Mouse (Mus musculus): ENCODE results near the gene 6430531B16Rik. TPM values are rescaled to one million over a fixed set of nuclear protein-coding genes. Genes with fewer than 3 reads are reported as not detected.

Gene 6430531B16Rik
- total and polyA plus RNA-seq, 3 experiments, result 0.13 TPM; not detected in 2

DNA sequence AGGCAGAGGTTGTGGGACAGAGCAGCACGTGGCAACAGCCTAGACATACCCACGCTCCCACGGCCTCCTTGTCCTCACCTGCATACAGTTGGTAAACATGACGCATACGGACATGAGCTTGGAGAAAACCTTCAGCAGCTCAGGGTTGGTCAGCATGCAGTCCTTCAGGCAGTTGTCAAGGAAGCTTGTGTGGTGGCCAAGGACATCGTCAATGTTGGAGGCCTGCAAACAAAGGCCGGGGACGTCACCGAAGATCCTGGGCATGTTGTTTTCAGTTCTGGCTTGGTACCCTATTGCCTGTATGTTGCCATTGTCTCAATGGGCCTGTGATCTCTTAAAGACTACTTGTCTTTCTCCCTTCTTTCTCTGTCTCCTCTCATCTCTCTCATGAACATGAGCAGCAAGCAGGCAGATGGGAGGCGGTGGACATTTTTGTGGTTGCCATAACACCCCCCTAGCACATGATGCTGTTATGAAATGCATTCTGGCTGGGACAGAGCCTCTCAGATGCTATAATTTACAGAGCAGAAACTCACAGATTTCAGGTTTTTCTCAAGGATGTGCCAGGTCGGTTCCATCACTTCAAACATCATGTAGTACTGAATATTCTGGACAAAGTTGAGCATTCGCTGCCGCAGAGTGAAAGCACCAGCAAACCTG lies 20.3 kb upstream of the 6430531B16Rik start:
- H3K9ac ChIP-seq (ENCODE audit: control insufficient read depth, low read depth, low read length, poor library complexity, severe bottlenecking), result no peak overlapping the region
- no peak overlapping the region for H3K27ac ChIP-seq (ENCODE audit: control insufficient read depth, low read depth, low read length)
- H3K79me2 ChIP-seq (ENCODE audit: control insufficient read depth, insufficient read depth, low read length, poor library complexity), result no peaks in the 10 kb centered on the region
- H3K36me3 ChIP-seq (ENCODE audit: control insufficient read depth in 1 of 2, insufficient read depth in 2 of 2, low read length in 2 of 2), result peaks cover 0 to 2% of the 10 kb centered on the region in 2 experiments; a peak in 2 of 4 replicates
- H3K4me3 ChIP-seq (ENCODE audit: control insufficient read depth in 1 of 2, insufficient read depth in 1 of 2, low read depth in 2 of 2, low read length in 2 of 2), result no peak overlapping the region
- DNase-seq (ENCODE audit: low read depth, low spot score), result no peak
- no peaks in the 10 kb centered on the region for H3K4me1 ChIP-seq (ENCODE audit: control insufficient read depth in 1 of 2, insufficient read depth in 2 of 2, low read length in 2 of 2)
- H3K27me3 ChIP-seq (ENCODE audit: control insufficient read depth in 1 of 2, insufficient read depth in 2 of 2, low read length in 2 of 2), result no peaks in the 10 kb centered on the region
- H3K9me3 ChIP-seq (replicated peaks; ENCODE audit: insufficient read depth, low read length), result no peaks in the 10 kb centered on the region
- TF ChIP-seq POLR2AphosphoS5 (IDR thresholded peaks at IDR 0.05; ENCODE audit: borderline replicate concordance, low read depth, low read length) (no peak), BHLHE40 (IDR thresholded peaks at IDR 0.05; ENCODE audit: borderline replicate concordance, low read depth, low read length) (no peak), MAFK (IDR thresholded peaks at IDR 0.05; ENCODE audit: borderline replicate concordance, low read depth, low read length) (no peak)

DNA sequence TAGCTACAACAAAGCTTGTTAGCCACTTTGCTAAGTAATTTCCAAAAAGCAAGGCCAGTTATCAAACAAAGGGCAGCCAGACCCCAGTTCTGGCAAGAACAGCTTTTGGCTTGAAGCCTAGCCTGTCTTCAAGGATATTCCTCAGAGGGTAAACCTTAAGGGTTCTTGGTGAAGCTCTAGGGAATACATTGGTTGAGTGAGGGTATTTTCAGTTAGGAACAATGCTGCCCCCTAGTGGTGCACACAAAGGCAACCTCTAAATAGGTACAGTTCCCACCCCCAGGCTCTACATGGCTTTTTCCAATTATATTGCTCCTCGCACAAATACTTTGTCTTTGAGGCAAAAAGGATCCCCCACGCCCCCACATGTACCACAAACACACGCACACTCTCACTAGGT lies 16.1 kb upstream of the 6430531B16Rik start:
- Histone ChIP-seq H3K27ac (ENCODE audit: control insufficient read depth, low read depth, low read length) (no peak overlapping the region), H3K4me1 (ENCODE audit: control insufficient read depth in 1 of 2, insufficient read depth in 2 of 2, low read length in 2 of 2) (no peaks in the 10 kb centered on the region), H3K4me3 (ENCODE audit: control insufficient read depth in 1 of 2, insufficient read depth in 1 of 2, low read depth in 2 of 2, low read length in 2 of 2) (no peak overlapping the region), H3K9me3 (replicated peaks; ENCODE audit: insufficient read depth, low read length) (no peaks in the 10 kb centered on the region), H3K9ac (ENCODE audit: control insufficient read depth, low read depth, low read length, poor library complexity, severe bottlenecking) (no peak overlapping the region), H3K27me3 (ENCODE audit: control insufficient read depth in 1 of 2, insufficient read depth in 2 of 2, low read length in 2 of 2) (no peaks in the 10 kb centered on the region), H3K36me3 (ENCODE audit: control insufficient read depth in 1 of 2, insufficient read depth in 2 of 2, low read length in 2 of 2) (peaks cover 0 to 2% of the 10 kb centered on the region in 2 experiments; a peak in 1 of 4 replicates), H3K79me2 (ENCODE audit: control insufficient read depth, insufficient read depth, low read length, poor library complexity) (no peaks in the 10 kb centered on the region)
- peak; percentile 77 for DNase-seq (ENCODE audit: low read depth, low spot score)
- TF ChIP-seq CTCF (IDR thresholded peaks at IDR 0.05 in 2 of 3, conservative IDR thresholded peaks at IDR 0.05 in 1 of 3; ENCODE audit: control insufficient read depth in 1 of 3, insufficient read depth in 1 of 3, low read depth in 2 of 3, low read length in 3 of 3, poor library complexity in 1 of 3, severe bottlenecking in 1 of 3), result peak; percentile 66 to 81 (median 78)
- TF ChIP-seq HCFC1 (IDR thresholded peaks at IDR 0.05; ENCODE audit: low read depth, low read length), result no peak
- no peak for TF ChIP-seq USF2 (IDR thresholded peaks at IDR 0.05; ENCODE audit: borderline replicate concordance in 1 of 2, insufficient read depth in 1 of 2, low read depth in 1 of 2, low read length in 2 of 2)
- TF ChIP-seq POLR2AphosphoS2 (IDR thresholded peaks at IDR 0.05; ENCODE audit: low read length), result no peak
- peak; percentile 54 for TF ChIP-seq ZC3H11A (IDR thresholded peaks at IDR 0.05; ENCODE audit: low read depth, low read length)
- TF ChIP-seq SMC3 (IDR thresholded peaks at IDR 0.05; ENCODE audit: low read depth, low read length), result peak; percentile 73
- no peak for TF ChIP-seq MAX (IDR thresholded peaks at IDR 0.05; ENCODE audit: low read length)
- peak; percentile 73 for TF ChIP-seq RAD21 (IDR thresholded peaks at IDR 0.05; ENCODE audit: low read depth, low read length)
- no peak for TF ChIP-seq MYB (IDR thresholded peaks at IDR 0.05; ENCODE audit: low read depth, low read length)
- TF ChIP-seq MXI1 (IDR thresholded peaks at IDR 0.05; ENCODE audit: low read depth, low read length), result no peak

DNA sequence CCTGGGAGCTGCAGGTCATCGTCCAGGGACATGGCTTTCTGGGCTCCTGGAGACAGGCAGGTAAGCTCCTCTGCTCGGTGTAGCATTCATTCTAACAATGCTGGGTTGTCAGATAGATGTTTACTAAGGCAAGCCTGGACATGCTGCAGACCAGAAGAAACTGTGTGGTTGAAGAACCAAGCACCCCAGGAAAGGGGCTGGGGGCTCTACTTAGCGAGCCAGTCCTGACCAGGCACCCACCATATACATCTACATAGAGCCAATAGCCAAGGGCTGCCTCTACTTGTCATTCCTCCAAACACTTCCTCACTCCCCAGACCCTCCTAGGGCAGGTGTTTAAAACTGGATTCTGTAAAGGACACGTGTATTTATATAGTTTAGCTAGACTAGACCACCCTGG lies 15.6 kb upstream of the 6430531B16Rik start:
- no peaks in the 10 kb centered on the region for H3K27me3 ChIP-seq (ENCODE audit: control insufficient read depth in 1 of 2, insufficient read depth in 2 of 2, low read length in 2 of 2)
- H3K4me3 ChIP-seq (ENCODE audit: control insufficient read depth in 1 of 2, insufficient read depth in 1 of 2, low read depth in 2 of 2, low read length in 2 of 2), result no peak overlapping the region
- H3K9ac ChIP-seq (ENCODE audit: control insufficient read depth, low read depth, low read length, poor library complexity, severe bottlenecking), result no peak overlapping the region
- peaks cover 0 to 2% of the 10 kb centered on the region in 2 experiments; a peak in 1 of 4 replicates for H3K36me3 ChIP-seq (ENCODE audit: control insufficient read depth in 1 of 2, insufficient read depth in 2 of 2, low read length in 2 of 2)
- TF ChIP-seq USF2 (IDR thresholded peaks at IDR 0.05; ENCODE audit: borderline replicate concordance in 1 of 2, insufficient read depth in 1 of 2, low read depth in 1 of 2, low read length in 2 of 2), result no peak
- no peak for TF ChIP-seq POLR2A (IDR thresholded peaks at IDR 0.05; ENCODE audit: control insufficient read depth in 1 of 2, insufficient read depth in 1 of 2, low read depth in 1 of 2, low read length in 2 of 2, poor library complexity in 1 of 2)
- no peak for TF ChIP-seq UBTF (IDR thresholded peaks at IDR 0.05; ENCODE audit: borderline replicate concordance, insufficient read depth, low read depth, low read length)
- no peak for TF ChIP-seq SMC3 (IDR thresholded peaks at IDR 0.05; ENCODE audit: low read depth, low read length)
- TF ChIP-seq TBP (IDR thresholded peaks at IDR 0.05; ENCODE audit: low read depth, low read length), result no peak
- no peak for TF ChIP-seq CHD2 (IDR thresholded peaks at IDR 0.05; ENCODE audit: low read length)
- no peak for TF ChIP-seq CTCF (IDR thresholded peaks at IDR 0.05 in 2 of 3, conservative IDR thresholded peaks at IDR 0.05 in 1 of 3; ENCODE audit: control insufficient read depth in 1 of 3, insufficient read depth in 1 of 3, low read depth in 2 of 3, low read length in 3 of 3, poor library complexity in 1 of 3, severe bottlenecking in 1 of 3)
- TF ChIP-seq ZKSCAN1 (IDR thresholded peaks at IDR 0.05; ENCODE audit: low read depth, low read length), result no peak
- TF ChIP-seq MXI1 (IDR thresholded peaks at IDR 0.05; ENCODE audit: low read depth, low read length), result no peak
- no peak for TF ChIP-seq POLR2AphosphoS5 (IDR thresholded peaks at IDR 0.05; ENCODE audit: borderline replicate concordance, low read depth, low read length)
- no peak for TF ChIP-seq ZC3H11A (IDR thresholded peaks at IDR 0.05; ENCODE audit: low read depth, low read length)
- H3K79me2 ChIP-seq (ENCODE audit: control insufficient read depth, insufficient read depth, low read length, poor library complexity), result no peaks in the 10 kb centered on the region
- H3K27ac ChIP-seq (ENCODE audit: control insufficient read depth, low read depth, low read length), result no peak overlapping the region
- no peaks in the 10 kb centered on the region for H3K4me1 ChIP-seq (ENCODE audit: control insufficient read depth in 1 of 2, insufficient read depth in 2 of 2, low read length in 2 of 2)
- no peak for DNase-seq (ENCODE audit: low read depth, low spot score)
- no peaks in the 10 kb centered on the region for H3K9me3 ChIP-seq (replicated peaks; ENCODE audit: insufficient read depth, low read length)
